Mouse (Mus musculus) heart, postnatal 36 days (tissue): ENCODE results near the gene Tmem25. TPM values are rescaled to one million over a fixed set of nuclear protein-coding genes. Genes with fewer than 3 reads are reported as not detected.
"Not testable (repeated sequence)": the region's sequence is repeated elsewhere in the genome, so short reads cannot be mapped to it uniquely, and the experiment has no call there.

ENCODE experiments used
- DNase-seq, 2 experiments: peaks; one replicate each; pipeline ENCODE4 v3.0.0; 2021 to 2022
- intact Hi-C: fragments of 180-260 bp; cut with DNase I; formaldehyde crosslinking; loops from one replicate; pipeline ENCODE4 v1.15.1; 2025
- total RNA-seq, 2 experiments: library from RNA; stranded (reverse); gene quantifications; 2 replicates each; pipeline ENCODE4 v1.2.3; 2021

The Tmem25 gene
- total RNA-seq, 2 experiments from 2014 or later, result 9.6 to 10.9 TPM

GRCm38 (mm10) chr9:44772750-44773651, 26.1 kb downstream of the Tmem25 start:
- peak; percentile 91 to 93 for DNase-seq
- intact Hi-C loops, result loop anchor here (5.0 kb wide), 1 partner anchor 194 kb away; the partner anchor contains the start of gene Ube4a

DNA sequence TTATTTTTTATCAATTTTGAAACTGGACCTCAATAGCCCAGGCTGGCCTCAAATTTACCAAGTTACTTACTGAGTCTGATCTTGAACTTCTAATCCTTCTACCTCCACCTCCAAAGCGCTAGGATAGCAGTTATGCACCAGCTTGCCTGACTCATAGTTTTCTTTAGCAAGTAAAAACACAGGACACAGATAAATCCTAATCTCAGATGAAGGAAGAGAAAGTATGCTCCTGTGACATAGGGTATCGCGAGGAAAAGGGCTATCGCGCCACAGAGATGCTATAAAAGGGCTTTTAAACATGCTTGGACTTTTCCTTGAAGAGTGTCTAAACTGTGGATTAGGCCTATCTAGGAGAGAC, 26.7 kb downstream of the Tmem25 start:
- intact Hi-C loops, result loop anchor here (5.0 kb wide), 1 partner anchor 195 kb away; the partner anchor contains the start of gene Ube4a
- DNase-seq, result no peak

GRCm38 (mm10) chr9:44771376-44771775, 27.7 kb downstream of the Tmem25 start:
- DNase-seq, result no peak
- intact Hi-C loops, result loop anchor here (5.0 kb wide), 1 partner anchor 196 kb away; the partner anchor contains the start of gene Ube4a

DNA sequence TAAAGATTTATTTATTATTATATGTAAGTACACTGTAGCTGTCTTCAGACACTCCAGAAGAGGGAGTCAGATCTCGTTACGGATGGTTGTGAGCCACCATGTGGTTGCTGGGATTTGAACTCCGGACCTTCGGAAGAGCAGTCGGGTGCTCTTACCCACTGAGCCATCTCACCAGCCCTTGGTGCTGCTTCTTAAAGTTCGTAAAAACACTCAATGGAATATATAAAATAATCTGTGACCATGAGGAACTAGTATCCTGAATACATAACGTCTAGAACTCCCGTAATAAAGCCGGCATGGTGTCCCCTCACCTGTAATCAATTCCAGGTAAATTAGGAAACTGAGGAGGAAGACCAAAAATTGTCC, 31.1 kb downstream of the Tmem25 start:
- intact Hi-C loops, result loop anchor here (5.0 kb wide), 1 partner anchor 154 kb away; the partner anchor contains the start of gene Atp5l

DNA sequence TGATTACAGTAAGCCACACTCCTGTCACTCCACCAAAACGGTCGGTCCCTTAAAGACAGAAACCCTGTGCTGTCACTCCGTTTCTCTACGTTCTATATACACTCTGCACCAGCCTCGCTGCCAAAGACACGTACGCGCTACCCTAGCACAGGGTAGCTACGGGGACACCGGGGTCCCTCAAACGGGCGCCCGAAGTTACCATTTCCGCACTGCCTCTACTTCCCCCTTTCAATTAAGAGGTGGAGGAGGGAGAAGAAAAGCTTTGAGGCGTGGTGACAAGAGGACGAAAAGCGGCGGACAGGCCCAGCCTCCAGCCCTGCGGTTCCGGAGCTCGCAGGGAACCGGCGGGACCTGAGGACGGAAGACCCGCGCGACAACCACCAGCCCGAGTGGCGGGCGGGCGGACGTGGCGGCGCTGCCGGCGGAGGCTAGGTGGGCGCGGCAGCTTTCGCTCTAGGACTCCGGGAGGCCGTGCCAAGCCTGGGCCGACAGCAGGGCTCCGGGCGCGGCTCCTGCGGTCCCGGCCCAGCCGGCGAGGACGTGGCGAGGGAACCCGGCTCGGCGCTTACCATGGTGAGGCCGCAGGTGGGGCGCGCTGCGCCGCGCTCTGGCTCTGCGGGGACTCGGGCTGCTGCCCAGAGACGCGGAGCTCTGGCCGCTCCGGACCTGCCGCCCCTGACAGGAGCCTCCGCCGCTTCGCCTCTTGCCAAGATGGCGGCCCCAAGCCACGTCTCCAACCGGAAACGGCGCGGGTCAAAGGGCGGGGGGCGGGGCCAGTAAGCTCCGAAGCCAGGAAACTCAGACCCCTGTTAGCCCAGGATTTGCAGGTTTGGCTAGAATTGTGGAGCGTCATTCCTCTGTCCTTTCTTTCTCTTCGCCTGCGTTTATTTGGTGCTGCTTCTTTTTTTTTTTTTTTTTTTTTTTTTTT, 31.7 kb downstream of the Tmem25 start, which contains the start of the genes Arcn1 and Ift46:
Gene Arcn1, minus strand, starts transcription at position 745 of the 928 bp plus-strand sequence.
Gene Ift46, plus strand, starts transcription at position 808 of the 928 bp plus-strand sequence.
- intact Hi-C loops, result loop anchor here (5.0 kb wide), 1 partner anchor 155 kb away; the partner anchor contains the start of gene Atp5l
- peak; percentile 81 to 92 for DNase-seq

More for the DNA sequence above, 31.1 kb downstream of the Tmem25 start:
- DNase-seq, result not testable (repeated sequence)

DNA sequence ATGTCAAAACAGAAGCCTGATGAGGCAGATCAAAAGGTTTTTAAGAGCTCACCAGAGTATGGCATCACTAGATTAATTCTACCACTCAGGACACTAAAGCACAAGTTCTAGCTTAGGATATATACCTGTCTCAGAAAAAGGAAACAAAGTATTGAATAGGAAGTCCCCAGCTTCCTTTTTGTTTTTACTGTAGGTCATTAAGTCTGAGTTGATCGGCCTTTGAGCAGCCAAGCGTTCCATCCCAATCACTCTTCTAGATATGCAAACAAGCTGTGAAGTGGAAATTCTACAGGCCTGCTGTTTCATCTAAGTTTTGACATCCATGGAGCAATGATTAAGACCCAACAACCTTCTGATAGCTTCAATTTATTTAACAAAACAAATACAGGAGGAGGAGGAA, 38.2 kb downstream of the Tmem25 start:
- DNase-seq, result no peak
- intact Hi-C loops, result no loop called here

DNA sequence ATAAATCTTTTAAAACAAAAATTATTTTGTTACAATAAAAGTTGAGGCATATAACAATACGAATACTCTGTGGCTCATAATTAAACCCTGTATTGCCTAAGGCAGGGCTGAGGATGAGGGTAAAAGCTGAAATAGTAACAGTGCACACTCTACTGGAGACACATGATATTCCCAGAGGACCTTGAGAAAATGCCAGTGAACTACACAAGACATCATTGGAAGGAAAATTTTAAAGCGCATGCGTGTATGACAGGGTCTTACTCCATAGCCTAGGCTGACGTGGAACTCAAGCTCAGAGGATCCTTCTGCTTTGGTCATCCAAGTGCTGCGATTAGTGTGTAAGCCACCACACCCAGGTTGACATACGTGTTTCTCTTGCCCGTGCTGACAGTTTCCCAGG, 50.6 kb downstream of the Tmem25 start:
- DNase-seq, result no peak
- intact Hi-C loops, result loop anchor here (5.0 kb wide), 1 partner anchor 36 kb away; no protein-coding TSS in a partner anchor

- intact Hi-C loops, result loop anchor here (2.0 to 5.0 kb wide), 2 partner anchors 35 to 93 kb away; no protein-coding TSS in a partner anchor
Measured at GRCm38 (mm10) chr9:44747341-44747740, 51.8 kb downstream of the Tmem25 start.

DNA sequence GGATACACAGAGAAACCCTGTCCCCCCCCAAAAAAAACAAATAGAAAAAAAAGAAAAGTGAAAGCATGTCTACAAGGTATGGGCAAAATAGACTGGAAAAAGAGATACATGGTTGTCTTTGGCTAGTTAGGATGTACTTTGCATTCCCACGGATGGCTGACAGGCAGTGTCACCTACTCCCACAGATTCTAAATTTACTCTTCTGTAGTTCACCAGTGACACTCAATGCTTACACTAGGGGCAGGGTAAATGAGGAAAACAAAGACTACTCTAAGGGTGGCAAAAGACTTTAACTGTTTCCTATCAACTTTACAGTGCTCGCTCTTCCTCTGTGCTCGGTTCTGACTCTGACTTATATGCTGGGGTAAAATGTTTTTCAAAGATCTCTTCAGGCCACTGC, 52.4 kb downstream of the Tmem25 start:
- DNase-seq, result no peak
- intact Hi-C loops, result loop anchor here (2.0 to 5.0 kb wide), 2 partner anchors 34 to 92 kb away; no protein-coding TSS in a partner anchor

More at GRCm38 (mm10) chr9:44747341-44747740, 51.8 kb downstream of the Tmem25 start:
- no peak for DNase-seq

DNA sequence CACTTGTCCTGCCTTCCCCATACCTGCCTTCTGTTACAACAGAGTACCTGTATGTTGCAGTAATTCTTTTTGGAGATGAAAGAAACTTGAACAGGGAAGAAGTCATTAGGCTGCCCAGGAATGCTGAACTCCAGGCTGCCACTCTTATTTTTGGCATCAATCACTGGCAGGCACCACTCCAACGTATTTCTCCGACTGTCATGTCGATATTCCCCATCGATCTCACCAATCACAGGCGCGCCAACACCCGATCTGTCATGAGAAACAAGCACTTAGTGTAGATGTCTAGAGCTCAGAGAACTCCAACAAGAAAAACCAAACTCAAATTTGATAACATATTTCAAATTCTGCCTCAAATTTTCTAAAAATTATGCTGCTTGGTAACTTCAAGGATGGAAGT, 53.7 kb downstream of the Tmem25 start:
- intact Hi-C loops, result loop anchor here (5.0 kb wide), 1 partner anchor 33 kb away; no protein-coding TSS in a partner anchor
- no peak for DNase-seq

Other genes with a start within 250 kb of the Tmem25 start
- gene Cxcr5, start 237.4 kb downstream of the Tmem25 start, total RNA-seq, result under 1 TPM; 0.22 to 0.47 TPM
- gene Ddx6, start 194.4 kb downstream of the Tmem25 start, total RNA-seq, result 10 to 100 TPM; 82.0 to 85.0 TPM
- gene Treh, start 126.1 kb downstream of the Tmem25 start, total RNA-seq, result not detected
- 100 to 1,000 TPM; 110 to 140 TPM for gene Phldb1, start 64.1 kb downstream of the Tmem25 start, total RNA-seq
- 10 to 100 TPM; 84.4 to 89.0 TPM for gene Arcn1, start 31.5 kb downstream of the Tmem25 start, total RNA-seq
- gene Ift46, start 31.4 kb downstream of the Tmem25 start, total RNA-seq, result 10 to 100 TPM; 27.2 to 41.2 TPM
- gene Ttc36, start 3.8 kb upstream of the Tmem25 start, total RNA-seq, result under 1 TPM in 1 of 2 experiments, not detected in 1; 0.41 TPM
- gene Kmt2a, start 82.0 kb upstream of the Tmem25 start, total RNA-seq, result 10 to 100 TPM; 26.1 to 29.7 TPM
- 1,000 to 10,000 TPM; 1,604 to 1,644 TPM for gene Atp5l, start 121.4 kb upstream of the Tmem25 start, total RNA-seq
- gene Ube4a, start 166.3 kb upstream of the Tmem25 start, total RNA-seq, result 10 to 100 TPM; 40.7 to 44.8 TPM
- gene Cd3g, start 181.1 kb upstream of the Tmem25 start, total RNA-seq, result not detected
- gene Cd3d, start 182.5 kb upstream of the Tmem25 start, total RNA-seq, result under 1 TPM in 1 of 2 experiments, not detected in 1; 0.35 TPM
- gene Cd3e, start 210.3 kb upstream of the Tmem25 start, total RNA-seq, result under 1 TPM; 0.47 to 0.60 TPM
- gene Mpzl2, start 240.5 kb upstream of the Tmem25 start, total RNA-seq, result 1 to 10 TPM in 1 of 2 experiments, under 1 TPM in 1; 0.76 to 1.2 TPM